Mouse (Mus musculus) embryonic facial prominence, embryonic 15.5 days (tissue): ENCODE measurements around the gene Slc12a8. TPM values are rescaled to one million over a fixed set of nuclear protein-coding genes. Genes with fewer than 3 reads are reported as not detected.

Source experiments
- ATAC-seq: fragments of 200-750 bp; cut with Nextera tagmentation; 2 replicates; pipeline ENCODE4 v1.8.0; 2017; ENCODE audit warnings: low read depth, moderate TSS enrichment; ENCODE audit not compliant: insufficient number of reproducible peaks, low FRiP score, low TSS enrichment
- H3K27ac ChIP-seq: fragments of 300-500 bp; sonication (generic); replicated peaks from 2 replicates; pipeline ENCODE4 v1.5.1; 2015; ENCODE audit warnings: mild to moderate bottlenecking, inconsistent platforms
- H3K27me3 ChIP-seq: fragments of 300-500 bp; sonication (generic); 2 replicates; pipeline ENCODE4 v1.6.1; 2015; ENCODE audit warnings: inconsistent platforms
- H3K36me3 ChIP-seq: fragments of 300-500 bp; sonication (generic); 2 replicates; pipeline ENCODE4 v1.6.1; 2015; ENCODE audit warnings: mild to moderate bottlenecking, inconsistent platforms
- H3K4me1 ChIP-seq: fragments of 300-500 bp; sonication (generic); 2 replicates; pipeline ENCODE4 v1.6.1; 2015; ENCODE audit warnings: inconsistent platforms
- H3K4me2 ChIP-seq: fragments of 300-500 bp; sonication (generic); replicated peaks from 2 replicates; pipeline ENCODE4 v1.6.1; 2015; ENCODE audit warnings: mild to moderate bottlenecking, inconsistent platforms
- H3K4me3 ChIP-seq: fragments of 300-500 bp; sonication (generic); replicated peaks from 2 replicates; pipeline ENCODE4 v1.5.1; 2015; ENCODE audit warnings: mild to moderate bottlenecking, inconsistent platforms
- H3K9ac ChIP-seq: fragments of 300-500 bp; sonication (generic); 2 replicates; pipeline ENCODE4 v1.6.1; 2015; ENCODE audit warnings: inconsistent platforms
- H3K9me3 ChIP-seq: fragments of 300-500 bp; sonication (generic); replicated peaks from 2 replicates; pipeline ENCODE4 v1.6.1; 2016; ENCODE audit warnings: inconsistent platforms
- WGBS: fragments of 180-500 bp; shearing (Covaris S2); methylation state at CpG from one replicate; pipeline ENCODE4 v1.1.7; 2015; 5-methylcytosine and 5-hydroxymethylcytosine counted together
- polyA plus RNA-seq: library from polyadenylated mRNA; unstranded; fragments of >200 nt; fragmentation: Nextera tagmentation; extraction: Ambion mirVana; gene quantifications from 2 replicates; pipeline ENCODE4 v1.2.1, GENCODE M21; 2015

The Slc12a8 gene
- polyA plus RNA-seq, 1 experiment from 2014 or later: 0.91 TPM

DNA sequence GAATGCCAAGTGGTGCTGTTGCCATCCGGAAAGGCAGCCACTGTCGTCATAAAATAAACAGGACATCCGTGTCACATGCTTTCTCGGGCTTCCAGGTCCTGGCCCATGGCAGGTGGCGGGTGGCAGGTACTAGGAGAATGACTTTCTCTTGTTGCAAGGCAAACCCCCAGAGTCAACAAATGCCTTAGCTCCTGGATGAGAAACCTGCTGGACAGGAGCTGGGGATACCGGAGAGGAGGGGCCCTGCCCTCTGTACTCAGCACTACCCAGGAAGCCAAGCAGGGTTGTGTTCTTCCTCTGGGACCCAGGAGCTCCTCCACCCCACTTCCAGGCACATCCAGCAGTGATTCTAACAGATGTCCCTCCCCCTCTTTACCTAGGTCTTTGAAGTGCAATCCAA is 4.6 kb upstream of the Slc12a8 start:
- no peaks in the 10 kb centered on the region for H3K9me3 ChIP-seq
- H3K4me3 ChIP-seq: no peak overlapping the region
- no peak for ATAC-seq
- no peaks in the 10 kb centered on the region for H3K36me3 ChIP-seq
- H3K4me1 ChIP-seq: peaks cover 15% of the 10 kb centered on the region
- no peak overlapping the region for H3K4me2 ChIP-seq
- no peaks in the 10 kb centered on the region for H3K27me3 ChIP-seq
- no peak overlapping the region for H3K9ac ChIP-seq
- WGBS: 82% methylated on average over 6 of the region's 6 CpGs
- H3K27ac ChIP-seq: no peak overlapping the region

DNA sequence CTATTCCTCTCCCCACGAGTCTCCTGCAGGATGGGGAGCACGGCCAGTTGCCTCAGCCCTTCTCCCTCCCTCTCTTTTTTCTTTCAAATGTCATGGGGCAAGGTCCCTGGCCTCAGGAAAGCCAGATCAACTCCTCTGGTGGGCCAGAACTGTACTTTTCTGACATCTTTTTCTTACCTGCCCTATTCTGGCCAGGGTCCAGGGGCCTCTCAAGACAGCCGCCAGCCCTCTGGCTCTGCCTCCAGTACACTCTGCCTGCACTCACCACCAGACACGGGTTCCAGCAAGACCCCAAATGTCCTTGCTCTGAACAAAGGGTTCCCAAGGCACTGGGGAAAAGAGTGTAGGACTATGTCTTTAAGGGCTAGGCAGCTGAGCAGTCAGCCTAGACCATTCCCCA is 499 bp downstream of the Slc12a8 start:
- H3K36me3 ChIP-seq: no peaks in the 10 kb centered on the region
- peak overlapping the region; percentile 41 for H3K4me3 ChIP-seq
- H3K4me2 ChIP-seq: peak overlapping the region; percentile 86
- ATAC-seq: no peak; the same call in 1 of the 2 replicates
- H3K27ac ChIP-seq: no peak overlapping the region
- peaks cover 17% of the 10 kb centered on the region for H3K4me1 ChIP-seq
- peak overlapping the region; percentile 3; the same call in 1 of the 2 replicates for H3K9ac ChIP-seq
- no peaks in the 10 kb centered on the region for H3K27me3 ChIP-seq
- no peaks in the 10 kb centered on the region for H3K9me3 ChIP-seq
- WGBS: 27% methylated on average over 4 of the region's 4 CpGs

DNA sequence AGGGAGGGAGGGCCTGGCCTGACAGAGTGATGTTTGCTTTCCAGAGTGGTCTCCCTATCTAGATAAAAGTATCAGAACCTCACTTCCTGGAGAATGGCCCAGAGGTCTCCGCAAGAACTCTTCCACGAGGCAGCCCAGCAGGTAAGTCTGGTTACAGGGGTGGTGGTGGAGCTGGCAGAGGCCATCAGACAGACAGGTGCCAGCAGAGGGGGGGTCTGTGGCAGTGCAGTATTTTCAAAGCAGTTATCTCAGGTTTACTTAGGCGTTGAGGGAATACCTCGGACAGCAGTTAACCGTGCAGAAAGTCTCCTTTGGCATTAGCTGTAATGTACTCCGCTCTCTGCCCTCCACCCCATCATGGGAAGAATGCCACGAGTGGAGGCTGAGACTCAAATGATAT is 1.1 kb downstream of the Slc12a8 start:
- H3K36me3 ChIP-seq: no peaks in the 10 kb centered on the region
- H3K4me1 ChIP-seq: peaks cover 17% of the 10 kb centered on the region
- no peaks in the 10 kb centered on the region for H3K9me3 ChIP-seq
- H3K27me3 ChIP-seq: no peaks in the 10 kb centered on the region
- H3K27ac ChIP-seq: no peak overlapping the region
- 69% methylated on average over 7 of the region's 7 CpGs for WGBS
- H3K4me3 ChIP-seq: no peak overlapping the region
- H3K4me2 ChIP-seq: no peak overlapping the region
- no peak overlapping the region for H3K9ac ChIP-seq
- ATAC-seq: no peak

DNA sequence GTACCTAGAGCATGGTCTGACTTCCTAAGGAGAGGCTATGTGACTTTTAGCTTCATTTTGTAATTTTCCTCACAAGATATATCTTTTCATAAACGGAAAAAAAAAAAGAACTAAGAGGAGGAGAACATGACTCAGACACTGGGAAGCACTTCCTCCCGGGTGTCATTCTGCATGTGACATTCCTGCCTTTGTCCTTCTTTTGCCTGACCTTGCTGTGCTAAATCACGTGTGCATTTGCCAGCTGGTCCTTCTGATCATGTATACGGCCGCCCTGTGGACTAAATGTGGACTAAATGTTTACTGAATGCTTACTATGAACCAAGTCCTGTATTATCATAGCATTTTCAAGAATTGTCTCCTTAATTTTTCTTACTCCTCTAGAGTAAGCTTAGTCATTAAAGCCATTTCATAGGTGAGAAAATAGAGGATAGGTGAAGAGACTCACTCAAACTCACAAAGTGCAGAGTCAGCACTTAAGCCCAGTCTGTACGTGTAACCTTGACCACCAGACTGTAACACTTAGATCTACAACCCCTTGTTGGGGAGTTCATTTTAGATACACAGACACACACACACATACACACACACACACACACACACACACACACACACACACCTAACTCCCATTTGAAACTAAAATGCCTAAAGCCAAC is 2.9 kb downstream of the Slc12a8 start:
- ATAC-seq: no peak
- WGBS: 77% methylated on average over 6 of the region's 6 CpGs
- H3K27me3 ChIP-seq: no peaks in the 10 kb centered on the region
- no peak overlapping the region for H3K4me2 ChIP-seq
- no peaks in the 10 kb centered on the region for H3K9me3 ChIP-seq
- H3K4me1 ChIP-seq: peaks cover 17% of the 10 kb centered on the region
- H3K4me3 ChIP-seq: no peak overlapping the region
- H3K9ac ChIP-seq: no peak overlapping the region
- no peak overlapping the region for H3K27ac ChIP-seq
- no peaks in the 10 kb centered on the region for H3K36me3 ChIP-seq

DNA sequence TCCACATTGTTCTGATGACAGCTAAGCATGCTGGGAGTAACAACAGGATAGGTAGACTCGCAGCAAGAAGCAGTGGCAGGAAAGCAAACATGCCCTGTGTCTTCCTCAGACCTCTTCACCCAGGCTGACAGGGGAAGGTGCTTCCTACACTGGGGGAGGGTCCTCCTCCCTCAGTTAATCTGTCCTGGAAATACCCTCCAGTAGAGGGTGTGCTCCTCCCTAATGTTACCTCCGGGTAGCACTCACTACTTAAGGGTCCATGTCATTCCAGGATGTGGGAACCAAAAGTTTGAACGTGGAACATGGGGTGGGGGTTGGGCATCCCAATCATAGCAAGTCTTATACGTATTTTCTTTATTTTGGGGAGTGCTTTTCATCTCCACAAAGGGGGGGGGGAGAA is 5.4 kb downstream of the Slc12a8 start:
- H3K36me3 ChIP-seq: no peaks in the 10 kb centered on the region
- peaks cover 3% of the 10 kb centered on the region for H3K4me1 ChIP-seq
- H3K9me3 ChIP-seq: no peaks in the 10 kb centered on the region
- no peak overlapping the region for H3K27ac ChIP-seq
- H3K4me2 ChIP-seq: no peak overlapping the region
- 68% methylated on average over 4 of the region's 4 CpGs for WGBS
- no peaks in the 10 kb centered on the region for H3K27me3 ChIP-seq
- no peak for ATAC-seq
- H3K4me3 ChIP-seq: no peak overlapping the region
- no peak overlapping the region for H3K9ac ChIP-seq

DNA sequence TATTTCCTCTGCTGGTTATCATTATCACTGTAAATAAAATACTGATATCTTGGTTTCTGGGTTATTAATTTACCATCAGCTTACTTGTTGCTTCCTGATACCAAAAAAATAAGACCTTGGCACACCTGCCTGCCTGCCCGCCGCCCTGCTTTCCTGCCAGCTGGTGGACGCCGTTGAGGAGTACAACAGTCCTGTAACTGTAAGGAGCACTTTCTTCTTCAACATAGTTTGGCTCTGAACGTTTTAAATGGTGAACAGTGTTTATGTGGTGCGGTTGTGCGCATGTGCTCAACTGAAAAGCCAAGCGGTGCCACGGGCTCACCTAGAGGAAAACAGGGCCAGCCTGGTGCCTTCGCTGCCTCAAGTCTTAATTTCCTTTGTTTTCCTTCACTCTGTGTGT is 6.4 kb downstream of the Slc12a8 start:
- H3K4me2 ChIP-seq: no peak overlapping the region
- no peak overlapping the region for H3K4me3 ChIP-seq
- H3K9me3 ChIP-seq: peaks cover 3% of the 10 kb centered on the region; the same call in 1 of the 2 replicates
- H3K27me3 ChIP-seq: no peaks in the 10 kb centered on the region
- no peak overlapping the region for H3K9ac ChIP-seq
- H3K36me3 ChIP-seq: no peaks in the 10 kb centered on the region
- no peak for ATAC-seq
- WGBS: 71% methylated on average over 10 of the region's 10 CpGs
- no peaks in the 10 kb centered on the region for H3K4me1 ChIP-seq
- H3K27ac ChIP-seq: no peak overlapping the region

DNA sequence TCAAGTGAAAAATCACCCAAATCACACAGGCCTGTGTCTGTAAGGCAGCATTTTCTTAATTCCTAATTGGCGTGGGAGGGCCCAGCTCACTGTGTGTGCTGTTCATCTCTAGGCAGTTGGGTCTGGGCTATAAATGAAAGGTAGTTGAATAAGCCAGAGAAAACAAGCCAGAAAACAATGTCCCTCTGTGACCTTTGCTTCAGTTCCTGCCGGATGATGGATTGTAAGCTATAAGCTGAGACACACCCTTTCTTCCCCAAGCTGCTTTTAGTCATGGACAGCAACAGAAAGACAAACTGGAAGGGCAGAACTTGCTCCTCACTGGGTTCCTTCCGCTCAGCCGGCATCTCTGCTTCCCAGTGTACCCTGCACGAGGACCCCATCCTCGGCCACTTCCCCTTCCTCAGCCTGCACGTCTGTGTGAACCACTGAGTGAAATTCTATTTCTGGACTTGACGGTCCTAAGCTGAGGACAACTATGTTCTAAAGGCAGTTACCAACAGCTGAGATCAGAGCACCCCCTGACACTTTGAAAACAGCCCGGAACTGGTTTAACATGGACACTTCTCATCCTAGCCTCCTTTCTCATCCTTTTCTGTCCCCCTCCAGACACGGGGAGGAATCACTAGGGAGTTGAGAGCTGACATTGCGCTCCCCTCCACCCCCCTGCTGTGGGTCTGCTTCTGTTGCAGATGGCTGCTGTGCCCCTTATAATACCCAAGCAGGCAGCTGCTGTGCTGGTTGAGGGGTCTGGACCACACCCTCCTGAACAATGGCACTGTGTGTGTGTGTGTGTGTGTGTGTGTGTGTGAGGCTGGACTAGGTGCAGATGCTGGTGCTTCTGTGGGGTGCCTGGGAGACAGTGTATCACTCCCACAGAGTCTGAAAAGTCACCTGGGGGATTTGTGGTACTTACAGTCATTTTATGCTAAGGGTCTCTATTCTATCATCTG is 12.7 kb downstream of the Slc12a8 start:
- Histone ChIP-seq H3K4me3 (no peak overlapping the region), H3K36me3 (no peaks in the 10 kb centered on the region), H3K9me3 (peaks cover 3% of the 10 kb centered on the region; the same call in 1 of the 2 replicates), H3K4me1 (0 out of 2 replicates have a peak, but pooled peaks cover 7% of the 10 kb centered on the region), H3K27ac (no peak overlapping the region), H3K27me3 (no peaks in the 10 kb centered on the region), H3K9ac (no peak overlapping the region), H3K4me2 (no peak overlapping the region)
- 59% methylated on average over 11 of the region's 11 CpGs for WGBS
- ATAC-seq: no peak

DNA sequence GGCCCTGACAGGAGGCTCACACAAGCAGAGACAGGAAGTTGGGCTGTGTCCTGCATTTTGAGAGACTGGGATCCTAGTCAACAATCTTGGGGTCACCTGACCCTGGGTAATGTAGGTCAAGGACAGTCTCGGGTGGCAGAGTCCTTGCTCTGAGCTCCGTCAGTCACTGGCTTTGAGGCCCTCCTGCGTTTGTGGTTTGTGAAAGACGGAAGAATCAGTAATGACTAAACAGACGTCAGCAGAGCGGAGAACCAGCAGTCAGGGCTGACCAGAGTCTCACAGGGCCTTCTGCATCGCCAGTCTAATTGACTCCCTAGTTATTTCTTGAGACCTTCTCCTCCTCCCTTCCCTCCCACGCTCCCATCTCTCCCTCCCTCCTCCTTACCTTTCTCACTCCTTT is 14.1 kb downstream of the Slc12a8 start:
- Histone ChIP-seq H3K4me2 (no peak overlapping the region), H3K27me3 (no peaks in the 10 kb centered on the region), H3K9me3 (peaks cover 3% of the 10 kb centered on the region; the same call in 1 of the 2 replicates), H3K36me3 (no peaks in the 10 kb centered on the region), H3K4me3 (no peak overlapping the region), H3K4me1 (0 out of 2 replicates have a peak, but pooled peaks cover 7% of the 10 kb centered on the region), H3K27ac (no peak overlapping the region), H3K9ac (no peak overlapping the region)
- ATAC-seq: no peak
- 73% methylated on average over 8 of the region's 8 CpGs for WGBS

DNA sequence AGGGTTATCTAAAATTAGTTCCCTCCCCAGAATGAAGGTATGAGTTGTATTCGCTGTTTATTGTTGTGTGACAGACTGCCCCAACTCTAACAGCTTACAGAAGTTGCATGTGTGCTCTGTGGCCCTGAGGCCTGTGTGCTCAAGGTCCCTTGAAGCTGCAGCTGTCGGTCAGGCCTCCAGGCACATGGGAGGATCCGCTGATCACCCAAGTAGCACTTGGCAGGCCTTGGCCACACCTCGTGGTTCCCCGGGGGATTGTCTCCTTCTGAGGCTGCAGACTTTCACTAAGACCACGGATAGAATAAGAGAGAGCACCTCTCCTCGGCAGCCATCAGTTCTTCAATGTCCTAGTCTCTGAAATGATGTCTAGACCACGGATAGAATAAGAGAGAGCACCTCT is 19.3 kb downstream of the Slc12a8 start:
- Histone ChIP-seq H3K9ac (no peak overlapping the region), H3K4me3 (no peak overlapping the region), H3K4me2 (no peak overlapping the region), H3K9me3 (no peaks in the 10 kb centered on the region), H3K36me3 (no peaks in the 10 kb centered on the region), H3K4me1 (peaks cover 8% of the 10 kb centered on the region), H3K27me3 (no peaks in the 10 kb centered on the region), H3K27ac (no peak overlapping the region)
- ATAC-seq: no peak
- WGBS: 72% methylated on average over 8 of the region's 8 CpGs

DNA sequence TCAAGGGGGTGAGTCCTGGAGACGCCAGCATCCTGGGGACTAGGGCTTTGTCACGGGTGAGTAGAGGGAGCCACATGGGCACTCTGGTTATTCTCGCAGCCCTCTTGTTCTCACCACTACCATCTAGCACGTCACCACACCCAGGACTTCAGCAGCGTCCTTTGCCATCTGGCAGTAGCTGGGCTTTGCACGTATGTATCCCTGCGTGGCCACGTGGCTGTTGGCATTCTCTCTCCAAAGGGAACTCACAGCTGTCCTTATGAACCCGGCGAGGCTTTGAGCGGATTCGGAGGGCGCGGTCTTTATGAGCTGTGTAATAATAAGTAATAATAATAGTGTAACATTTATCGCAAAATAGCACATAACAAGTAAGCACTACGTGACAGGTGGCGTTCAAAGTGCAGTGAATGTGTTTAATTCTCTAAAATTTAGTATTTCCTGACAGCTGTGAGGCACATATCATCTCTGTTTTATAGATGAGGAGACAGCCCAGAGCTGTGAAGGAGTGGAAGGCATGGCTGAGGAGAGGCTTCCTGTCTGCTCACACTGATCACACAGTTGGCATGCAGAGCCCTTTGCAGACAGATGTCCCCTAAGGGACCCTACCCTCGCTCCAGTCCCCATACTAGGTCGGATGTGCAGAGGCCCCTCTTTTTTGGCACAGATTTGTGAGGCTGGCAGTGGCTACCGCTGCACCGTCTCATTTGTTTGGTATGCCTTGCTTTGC is 20.5 kb downstream of the Slc12a8 start:
- no peak overlapping the region for H3K27ac ChIP-seq
- peaks cover 8% of the 10 kb centered on the region for H3K4me1 ChIP-seq
- no peaks in the 10 kb centered on the region for H3K27me3 ChIP-seq
- H3K36me3 ChIP-seq: no peaks in the 10 kb centered on the region
- H3K4me2 ChIP-seq: no peak overlapping the region
- H3K9me3 ChIP-seq: no peaks in the 10 kb centered on the region
- no peak overlapping the region for H3K4me3 ChIP-seq
- no peak overlapping the region for H3K9ac ChIP-seq
- no peak for ATAC-seq
- WGBS: 66% methylated on average over 21 of the region's 21 CpGs

DNA sequence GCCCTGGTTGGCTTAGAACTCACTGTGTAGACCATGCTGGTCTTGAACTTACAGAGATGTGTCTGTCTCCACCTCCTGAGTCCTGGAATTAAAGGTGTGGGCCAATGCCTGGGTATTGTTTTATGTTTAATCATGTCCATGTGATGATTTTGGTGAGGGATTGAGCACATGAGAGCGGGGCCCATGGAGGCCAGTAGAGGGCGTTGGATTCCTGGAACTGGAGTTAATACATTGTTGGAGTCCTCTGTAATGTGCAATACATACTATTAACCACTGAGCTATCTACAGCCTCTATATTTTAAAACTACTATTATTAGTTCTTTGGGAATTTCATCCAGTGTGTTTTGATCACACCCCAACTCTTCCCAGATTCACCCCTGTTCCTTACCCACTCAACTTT is 27.2 kb downstream of the Slc12a8 start:
- 87% methylated on average over 2 of the region's 2 CpGs for whole genome bisulfite sequencing
- H3K9ac ChIP-seq: no peak overlapping the region
- H3K4me3 ChIP-seq: no peak overlapping the region
- H3K27me3 ChIP-seq: no peaks in the 10 kb centered on the region
- ATAC-seq: no peak
- no peaks in the 10 kb centered on the region for H3K4me1 ChIP-seq
- H3K27ac ChIP-seq: no peak overlapping the region
- H3K36me3 ChIP-seq: no peaks in the 10 kb centered on the region
- no peak overlapping the region for H3K4me2 ChIP-seq
- H3K9me3 ChIP-seq: no peaks in the 10 kb centered on the region
